Mouse (Mus musculus): ENCODE results near the gene Osbpl3. TPM values are rescaled to one million over a fixed set of nuclear protein-coding genes. Genes with fewer than 3 reads are reported as not detected.

Gene Osbpl3
- polyA plus RNA-seq, 1 experiment, result not detected

DNA sequence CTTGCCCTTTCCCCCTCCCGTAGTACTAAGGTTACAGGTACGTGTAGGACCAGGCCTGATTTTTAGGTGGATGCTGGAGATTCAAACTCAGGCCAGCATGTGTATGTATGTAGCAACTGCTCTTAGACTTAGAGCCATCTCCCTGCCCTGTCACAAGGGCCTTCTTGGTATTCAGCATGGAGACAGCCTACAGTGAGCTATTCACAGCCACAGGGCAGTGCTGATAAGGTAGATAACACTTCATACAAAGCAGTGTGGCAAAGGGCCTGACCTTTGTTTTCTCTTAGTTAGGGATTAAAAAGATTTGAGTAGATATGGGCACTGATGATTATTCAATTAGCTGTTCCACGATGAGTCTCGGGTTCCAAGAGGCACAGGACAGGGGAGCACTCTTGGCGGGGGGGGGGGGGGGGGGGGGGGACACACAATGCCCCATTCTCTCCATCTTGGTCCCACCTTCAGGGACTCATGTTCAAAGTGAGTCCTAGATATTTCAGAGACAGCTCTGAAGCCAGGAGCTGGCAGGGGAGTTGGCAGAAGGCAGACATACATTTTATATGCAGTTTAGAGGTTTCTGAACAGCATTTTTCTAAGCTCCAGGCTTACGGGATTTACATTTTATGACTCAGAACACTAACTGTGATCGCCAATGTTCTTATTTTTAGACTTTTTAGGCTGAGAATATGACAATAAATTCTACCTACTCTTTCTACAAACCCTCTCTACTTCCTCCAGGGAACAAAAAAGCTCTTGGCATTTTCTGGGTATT is 56.4 kb downstream of the Osbpl3 start:
- Histone ChIP-seq H3K36me3 (ENCODE audit: control insufficient read depth) (no peaks in the 10 kb centered on the region), H3K9me3 (ENCODE audit: control insufficient read depth, low read length) (no peaks in the 10 kb centered on the region), H3K27me3 (ENCODE audit: control insufficient read depth) (no peaks in the 10 kb centered on the region), H3K4me1 (ENCODE audit: control insufficient read depth) (no peaks in the 10 kb centered on the region; the same call in 1 of the 2 replicates), H3K4me3 (replicated peaks) (no peak overlapping the region)
- TF ChIP-seq TAL1 (IDR thresholded peaks at IDR 0.05; ENCODE audit: low read length), result no peak
- TF ChIP-seq GATA1 (IDR thresholded peaks at IDR 0.05; ENCODE audit: low read length), result no peak

DNA sequence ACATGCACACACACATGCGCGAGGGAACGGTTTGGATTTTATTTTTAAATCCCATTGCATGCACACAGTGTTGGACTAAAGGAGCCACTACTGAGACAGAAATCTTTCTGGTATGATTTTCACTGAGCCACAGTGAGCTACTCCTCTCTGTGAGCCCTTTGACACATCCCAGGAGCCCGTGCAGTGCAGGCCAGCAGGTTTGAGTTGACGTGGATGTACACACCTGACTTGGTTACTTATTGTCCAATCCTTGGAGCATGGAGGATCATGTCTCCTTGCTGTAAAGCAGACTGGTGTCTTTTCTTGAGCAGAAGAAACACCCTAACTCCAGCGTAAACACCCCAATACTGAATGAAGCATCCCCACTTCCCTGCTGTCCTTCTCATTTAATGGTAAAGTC is 57.7 kb downstream of the Osbpl3 start:
- no peaks in the 10 kb centered on the region for H3K36me3 ChIP-seq (ENCODE audit: control insufficient read depth)
- no peaks in the 10 kb centered on the region for H3K27me3 ChIP-seq (ENCODE audit: control insufficient read depth)
- H3K4me3 ChIP-seq (replicated peaks), result no peak overlapping the region
- no peaks in the 10 kb centered on the region; the same call in 1 of the 2 replicates for H3K4me1 ChIP-seq (ENCODE audit: control insufficient read depth)
- H3K9me3 ChIP-seq (ENCODE audit: control insufficient read depth, low read length), result no peaks in the 10 kb centered on the region
- TF ChIP-seq GATA1 (IDR thresholded peaks at IDR 0.05; ENCODE audit: low read length) (no peak), TAL1 (IDR thresholded peaks at IDR 0.05; ENCODE audit: low read length) (no peak)

DNA sequence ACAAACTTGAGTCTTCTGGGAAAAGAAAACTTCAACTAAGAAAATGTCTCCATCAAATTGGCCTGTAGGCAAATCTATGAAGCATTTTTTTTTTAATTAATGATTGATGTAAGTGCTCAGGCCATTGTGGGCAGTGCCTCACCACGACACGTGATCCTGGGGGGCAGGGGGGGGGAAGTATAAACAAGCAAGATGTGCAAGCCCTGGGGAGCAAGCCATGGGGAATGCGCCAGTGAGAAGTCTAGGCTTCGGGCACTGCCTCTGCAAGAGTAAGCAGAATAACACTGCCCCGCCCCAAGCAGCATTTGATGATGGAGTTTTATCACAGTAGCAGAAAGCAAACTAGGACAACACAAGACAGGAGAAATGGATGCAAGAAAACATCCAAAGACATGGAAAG is 58.9 kb downstream of the Osbpl3 start:
- no peaks in the 10 kb centered on the region; the same call in 1 of the 2 replicates for H3K4me1 ChIP-seq (ENCODE audit: control insufficient read depth)
- no peak overlapping the region for H3K4me3 ChIP-seq (replicated peaks)
- H3K36me3 ChIP-seq (ENCODE audit: control insufficient read depth), result no peaks in the 10 kb centered on the region
- no peak for TF ChIP-seq GATA1 (IDR thresholded peaks at IDR 0.05; ENCODE audit: low read length)
- no peak for TF ChIP-seq TAL1 (IDR thresholded peaks at IDR 0.05; ENCODE audit: low read length)
- no peaks in the 10 kb centered on the region for H3K9me3 ChIP-seq (ENCODE audit: control insufficient read depth, low read length)
- no peaks in the 10 kb centered on the region for H3K27me3 ChIP-seq (ENCODE audit: control insufficient read depth)

DNA sequence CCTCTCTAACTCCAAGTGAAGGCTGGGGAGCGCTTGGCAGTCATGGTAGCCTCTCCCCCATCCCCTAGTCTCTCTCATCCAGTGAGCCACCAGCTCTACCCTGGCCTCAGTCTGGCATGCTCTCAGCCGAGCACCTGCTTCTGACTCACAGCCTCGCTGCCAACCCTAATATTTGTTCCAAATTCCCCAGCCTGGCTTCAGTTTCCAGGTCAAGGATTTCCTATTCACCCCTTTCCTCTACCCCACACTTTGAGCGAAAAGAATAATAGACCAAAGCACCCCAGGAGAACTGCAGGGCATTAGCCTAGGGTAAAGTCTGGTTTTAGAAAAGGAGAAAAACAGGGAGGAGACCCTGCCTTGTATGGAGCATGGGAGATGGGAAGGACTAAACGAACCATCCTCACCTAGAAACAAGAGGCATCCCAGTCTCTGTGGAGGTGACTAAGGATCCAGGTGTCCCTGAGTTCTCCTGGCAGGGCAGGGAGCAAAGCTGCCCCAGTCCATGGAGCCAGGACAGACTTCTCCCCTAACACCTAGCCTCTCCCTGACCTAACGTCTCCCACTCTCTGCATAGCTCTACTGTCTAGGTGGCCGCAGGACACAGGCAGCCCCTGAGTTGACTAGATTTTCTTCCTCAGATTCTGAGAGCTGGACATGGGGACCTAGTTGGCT is 60.2 kb downstream of the Osbpl3 start:
- no peaks in the 10 kb centered on the region; the same call in 1 of the 2 replicates for H3K4me1 ChIP-seq (ENCODE audit: control insufficient read depth)
- H3K9me3 ChIP-seq (ENCODE audit: control insufficient read depth, low read length), result no peaks in the 10 kb centered on the region
- no peak overlapping the region for H3K4me3 ChIP-seq (replicated peaks)
- H3K27me3 ChIP-seq (ENCODE audit: control insufficient read depth), result no peaks in the 10 kb centered on the region
- H3K36me3 ChIP-seq (ENCODE audit: control insufficient read depth), result no peaks in the 10 kb centered on the region
- TF ChIP-seq GATA1 (IDR thresholded peaks at IDR 0.05; ENCODE audit: low read length), result no peak
- TF ChIP-seq TAL1 (IDR thresholded peaks at IDR 0.05; ENCODE audit: low read length), result no peak

GRCm38 (mm10) chr6:50394432-50394831 is 61.6 kb downstream of the Osbpl3 start:
- Histone ChIP-seq H3K9me3 (ENCODE audit: control insufficient read depth, low read length) (no peaks in the 10 kb centered on the region), H3K27me3 (ENCODE audit: control insufficient read depth) (no peaks in the 10 kb centered on the region), H3K4me3 (replicated peaks) (no peak overlapping the region), H3K36me3 (ENCODE audit: control insufficient read depth) (no peaks in the 10 kb centered on the region), H3K4me1 (ENCODE audit: control insufficient read depth) (no peaks in the 10 kb centered on the region; the same call in 1 of the 2 replicates)
- TF ChIP-seq TAL1 (IDR thresholded peaks at IDR 0.05; ENCODE audit: low read length) (no peak), GATA1 (IDR thresholded peaks at IDR 0.05; ENCODE audit: low read length) (no peak)

DNA sequence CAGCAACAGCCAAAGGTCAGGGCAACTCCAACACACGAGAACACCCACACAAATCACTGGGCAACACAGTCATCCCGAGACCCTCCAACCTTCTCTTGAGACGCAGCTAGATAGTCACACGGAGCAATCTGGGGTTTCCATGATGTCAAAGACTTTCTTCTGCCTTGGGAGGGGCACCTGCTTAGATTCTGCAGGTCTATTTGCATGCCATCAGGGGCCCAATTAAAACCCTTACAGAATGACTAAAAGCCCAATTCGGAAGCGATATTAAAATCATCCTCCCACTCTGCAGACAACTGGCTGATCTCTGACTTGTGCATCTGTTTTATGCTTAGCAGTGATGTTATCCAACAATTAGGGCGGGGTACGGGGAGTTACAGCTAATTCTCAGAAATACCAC is 62.0 kb downstream of the Osbpl3 start:
- no peaks in the 10 kb centered on the region for H3K36me3 ChIP-seq (ENCODE audit: control insufficient read depth)
- no peak overlapping the region for H3K4me3 ChIP-seq (replicated peaks)
- H3K4me1 ChIP-seq (ENCODE audit: control insufficient read depth), result no peaks in the 10 kb centered on the region
- no peaks in the 10 kb centered on the region for H3K27me3 ChIP-seq (ENCODE audit: control insufficient read depth)
- no peak for TF ChIP-seq TAL1 (IDR thresholded peaks at IDR 0.05; ENCODE audit: low read length)
- TF ChIP-seq GATA1 (IDR thresholded peaks at IDR 0.05; ENCODE audit: low read length), result no peak
- no peaks in the 10 kb centered on the region for H3K9me3 ChIP-seq (ENCODE audit: control insufficient read depth, low read length)

GRCm38 (mm10) chr6:50391951-50392350 is 64.0 kb downstream of the Osbpl3 start:
- Histone ChIP-seq H3K36me3 (ENCODE audit: control insufficient read depth) (no peaks in the 10 kb centered on the region), H3K4me3 (replicated peaks) (no peak overlapping the region), H3K4me1 (ENCODE audit: control insufficient read depth) (no peaks in the 10 kb centered on the region), H3K27me3 (ENCODE audit: control insufficient read depth) (no peaks in the 10 kb centered on the region), H3K9me3 (ENCODE audit: control insufficient read depth, low read length) (no peaks in the 10 kb centered on the region)
- TF ChIP-seq TAL1 (IDR thresholded peaks at IDR 0.05; ENCODE audit: low read length) (no peak), GATA1 (IDR thresholded peaks at IDR 0.05; ENCODE audit: low read length) (no peak)

- no peaks in the 10 kb centered on the region for H3K9me3 ChIP-seq (ENCODE audit: control insufficient read depth, low read length)
- no peaks in the 10 kb centered on the region for H3K27me3 ChIP-seq (ENCODE audit: control insufficient read depth)
- no peak for TF ChIP-seq TAL1 (IDR thresholded peaks at IDR 0.05; ENCODE audit: low read length)
- TF ChIP-seq GATA1 (IDR thresholded peaks at IDR 0.05; ENCODE audit: low read length), result no peak
- H3K4me3 ChIP-seq (replicated peaks), result no peak overlapping the region
- H3K4me1 ChIP-seq (ENCODE audit: control insufficient read depth), result no peaks in the 10 kb centered on the region
- H3K36me3 ChIP-seq (ENCODE audit: control insufficient read depth), result no peaks in the 10 kb centered on the region
Measured at GRCm38 (mm10) chr6:50390313-50390712, 65.7 kb downstream of the Osbpl3 start.

GRCm38 (mm10) chr6:50387629-50388028 is 68.4 kb downstream of the Osbpl3 start:
- Histone ChIP-seq H3K4me3 (replicated peaks) (no peak overlapping the region), H3K36me3 (ENCODE audit: control insufficient read depth) (no peaks in the 10 kb centered on the region), H3K9me3 (ENCODE audit: control insufficient read depth, low read length) (no peaks in the 10 kb centered on the region), H3K27me3 (ENCODE audit: control insufficient read depth) (no peaks in the 10 kb centered on the region), H3K4me1 (ENCODE audit: control insufficient read depth) (no peaks in the 10 kb centered on the region)
- no peak for TF ChIP-seq GATA1 (IDR thresholded peaks at IDR 0.05; ENCODE audit: low read length)
- no peak for TF ChIP-seq TAL1 (IDR thresholded peaks at IDR 0.05; ENCODE audit: low read length)
